Mouse (Mus musculus) limb, embryonic 10.5 days (tissue): Measurements from ENCODE around the gene Lama5. TPM values are rescaled to one million over a fixed set of nuclear protein-coding genes. Genes with fewer than 3 reads are reported as not detected.
"Not testable (repeated sequence)": the region's sequence is repeated elsewhere in the genome, so short reads cannot be mapped to it uniquely, and the experiment has no call there.

Experiments
- DNase-seq: peaks from one replicate; pipeline ENCODE4 v3.0.0-alpha.2; 2017; ENCODE audit warnings: low spot score
- H3K27ac ChIP-seq: fragments of 300-500 bp; sonication (generic); 2 replicates; pipeline ENCODE4 v1.5.1; 2016; ENCODE audit warnings: mild to moderate bottlenecking
- H3K27me3 ChIP-seq: fragments of 300-500 bp; sonication (generic); 2 replicates; pipeline ENCODE4 v1.6.1; 2016; ENCODE audit warnings: low read depth, mild to moderate bottlenecking; ENCODE audit not compliant: poor library complexity, severe bottlenecking
- H3K36me3 ChIP-seq: fragments of 300-500 bp; sonication (generic); 2 replicates; pipeline ENCODE4 v1.6.1; 2016; ENCODE audit warnings: mild to moderate bottlenecking, moderate library complexity
- H3K4me1 ChIP-seq: fragments of 300-500 bp; sonication (generic); 2 replicates; pipeline ENCODE4 v1.6.1; 2016
- H3K4me3 ChIP-seq: fragments of 300-500 bp; sonication (generic); 2 replicates; pipeline ENCODE4 v1.5.1; 2016; ENCODE audit warnings: mild to moderate bottlenecking, moderate library complexity
- H3K9me3 ChIP-seq: fragments of 300-500 bp; sonication (generic); replicated peaks from 2 replicates; pipeline ENCODE4 v1.6.1; 2016; ENCODE audit warnings: mild to moderate bottlenecking
- WGBS: fragments of 180-500 bp; shearing (Covaris S2); methylation state at CpG from one replicate; pipeline ENCODE4 v1.1.7; 2016; 5-methylcytosine and 5-hydroxymethylcytosine counted together
- polyA plus RNA-seq: library from polyadenylated mRNA; unstranded; fragments of >200 nt; fragmentation: Nextera tagmentation; extraction: Ambion mirVana; gene quantifications from 2 replicates; pipeline ENCODE4 v1.2.1, GENCODE M21; 2016

The Lama5 gene
- polyA plus RNA-seq, 1 experiment from 2014 or later: 18.2 TPM

- no peaks in the 10 kb centered on the region for H3K9me3 ChIP-seq
- H3K4me1 ChIP-seq: peaks cover 23% of the 10 kb centered on the region
- no peak for DNase-seq
- 65% methylated on average over 8 of the region's 8 CpGs for WGBS
- H3K27ac ChIP-seq: no peak overlapping the region
- H3K27me3 ChIP-seq: no peaks in the 10 kb centered on the region
- peaks cover 78% of the 10 kb centered on the region for H3K36me3 ChIP-seq
- no peak overlapping the region for H3K4me3 ChIP-seq
Observed at GRCm38 (mm10) chr2:180260610-180261480, 35.2 kb upstream of the Lama5 start.

DNA sequence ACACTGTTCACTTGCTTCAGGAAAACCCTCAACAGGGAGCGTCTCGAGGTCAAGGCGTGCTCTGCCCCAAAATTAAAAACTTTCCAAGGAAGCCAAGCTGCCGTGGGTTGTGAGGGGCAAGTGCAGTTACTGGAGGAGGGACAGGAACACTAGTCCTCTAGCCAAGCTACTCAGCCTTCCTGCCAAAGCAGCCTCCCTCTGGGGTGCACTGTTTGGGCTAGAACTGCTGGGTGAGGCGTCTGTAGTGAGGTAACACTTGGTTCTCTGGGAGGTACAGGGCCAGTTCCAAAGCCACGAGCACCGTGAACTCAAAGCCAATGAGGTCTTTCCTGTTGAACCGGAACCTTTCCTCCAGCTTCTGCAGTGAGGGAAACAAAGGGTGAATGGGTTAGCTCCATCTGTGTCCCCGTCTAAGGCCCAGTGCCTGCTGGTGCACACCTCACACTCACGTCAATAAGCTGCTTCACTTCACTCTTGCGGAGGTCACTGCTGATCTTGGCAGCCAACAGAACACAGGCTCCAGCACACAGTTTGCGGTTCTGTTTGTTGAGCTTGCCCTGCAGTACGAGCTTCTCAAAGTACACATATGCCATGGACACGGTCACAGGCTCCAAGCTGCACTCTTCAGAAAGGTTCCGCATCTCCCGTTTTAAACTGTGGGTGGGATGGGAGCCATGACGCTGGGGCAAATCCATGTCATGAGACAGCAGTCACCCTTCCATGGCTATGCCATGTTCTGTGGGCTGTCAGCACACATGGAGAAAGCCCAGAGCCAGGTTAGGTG is 34.4 kb upstream of the Lama5 start:
- not testable (repeated sequence) for H3K27ac ChIP-seq, H3K4me3 ChIP-seq, H3K27me3 ChIP-seq, DNase-seq, H3K9me3 ChIP-seq
- Histone ChIP-seq H3K4me1 (peaks cover 23% of the 10 kb centered on the region), H3K36me3 (peaks cover 75% of the 10 kb centered on the region)
- 73% methylated on average over 17 of the region's 17 CpGs for WGBS

GRCm38 (mm10) chr2:180258951-180259484 is 33.4 kb upstream of the Lama5 start:
- peaks cover 65% of the 10 kb centered on the region for H3K36me3 ChIP-seq
- H3K4me1 ChIP-seq: peaks cover 23% of the 10 kb centered on the region
- not testable (repeated sequence) for H3K27ac ChIP-seq, DNase-seq, H3K4me3 ChIP-seq, H3K9me3 ChIP-seq, H3K27me3 ChIP-seq
- WGBS: 88% methylated on average over 10 of the region's 10 CpGs

DNA sequence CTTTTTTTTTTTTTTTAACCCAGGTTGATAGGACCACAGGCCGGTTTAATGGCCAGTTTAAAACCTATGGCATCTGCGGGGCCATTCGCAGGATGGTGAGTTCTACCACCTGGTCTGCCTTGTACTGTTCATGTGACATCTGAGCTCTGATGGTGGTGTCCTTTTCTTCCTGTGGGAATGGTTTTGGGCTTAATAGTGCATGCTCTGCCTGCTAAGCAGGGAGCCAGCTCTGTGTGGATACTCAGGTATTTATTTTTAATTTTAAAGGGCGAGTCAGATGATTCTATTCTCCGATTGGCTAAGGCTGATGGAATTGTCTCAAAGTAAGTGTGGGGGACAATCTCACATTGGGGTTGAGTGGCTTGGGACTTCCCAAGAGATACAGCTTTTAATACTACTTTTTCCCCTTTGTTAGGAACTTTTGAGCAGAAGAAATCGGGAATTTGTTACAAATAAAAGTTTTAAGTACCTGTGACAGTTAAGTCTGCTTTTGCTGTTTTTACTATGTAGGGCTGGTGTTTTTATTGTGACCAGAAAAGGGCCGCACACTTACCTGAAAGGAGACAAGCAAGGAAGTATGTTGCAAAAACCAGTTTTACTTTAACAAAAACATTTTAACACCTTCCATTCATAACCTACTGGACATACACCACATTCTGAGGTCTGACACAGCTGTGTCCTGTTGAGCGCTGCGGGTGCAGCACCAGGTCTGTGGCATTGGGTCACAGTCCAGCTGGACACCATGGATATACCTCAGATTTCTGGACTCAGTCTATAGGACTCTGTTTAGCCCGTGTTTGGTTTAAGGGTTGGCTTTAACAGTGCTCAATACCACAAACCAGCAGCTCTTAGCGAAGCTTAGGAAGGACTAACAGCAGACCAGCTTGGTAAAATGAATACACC is 32.6 kb upstream of the Lama5 start:
- H3K27ac ChIP-seq: peak overlapping the region; percentile 92
- peaks cover 57% of the 10 kb centered on the region for H3K36me3 ChIP-seq
- peak overlapping the region; percentile 85 for H3K4me3 ChIP-seq
- H3K9me3 ChIP-seq: no peaks in the 10 kb centered on the region
- H3K4me1 ChIP-seq: peaks cover 23% of the 10 kb centered on the region
- DNase-seq: no peak
- no peaks in the 10 kb centered on the region for H3K27me3 ChIP-seq
- WGBS: 54% methylated on average over 11 of the region's 11 CpGs

GRCm38 (mm10) chr2:180257001-180257521 is 31.4 kb upstream of the Lama5 start, which contains the start of gene Rps21:
Gene Rps21 (plus strand): TSS chr2:180257377.
- DNase-seq: peak; percentile 98
- H3K27ac ChIP-seq: peak within 1 kb of the TSS; percentile 92
- no peaks in the 10 kb centered on the region for H3K9me3 ChIP-seq
- peaks cover 23% of the 10 kb centered on the region for H3K4me1 ChIP-seq
- under 1% methylated on average over 38 of the region's 38 CpGs for WGBS
- H3K4me3 ChIP-seq: peak within 1 kb of the TSS; percentile 85
- peaks cover 46% of the 10 kb centered on the region for H3K36me3 ChIP-seq
- H3K27me3 ChIP-seq: no peaks in the 10 kb centered on the region

DNA sequence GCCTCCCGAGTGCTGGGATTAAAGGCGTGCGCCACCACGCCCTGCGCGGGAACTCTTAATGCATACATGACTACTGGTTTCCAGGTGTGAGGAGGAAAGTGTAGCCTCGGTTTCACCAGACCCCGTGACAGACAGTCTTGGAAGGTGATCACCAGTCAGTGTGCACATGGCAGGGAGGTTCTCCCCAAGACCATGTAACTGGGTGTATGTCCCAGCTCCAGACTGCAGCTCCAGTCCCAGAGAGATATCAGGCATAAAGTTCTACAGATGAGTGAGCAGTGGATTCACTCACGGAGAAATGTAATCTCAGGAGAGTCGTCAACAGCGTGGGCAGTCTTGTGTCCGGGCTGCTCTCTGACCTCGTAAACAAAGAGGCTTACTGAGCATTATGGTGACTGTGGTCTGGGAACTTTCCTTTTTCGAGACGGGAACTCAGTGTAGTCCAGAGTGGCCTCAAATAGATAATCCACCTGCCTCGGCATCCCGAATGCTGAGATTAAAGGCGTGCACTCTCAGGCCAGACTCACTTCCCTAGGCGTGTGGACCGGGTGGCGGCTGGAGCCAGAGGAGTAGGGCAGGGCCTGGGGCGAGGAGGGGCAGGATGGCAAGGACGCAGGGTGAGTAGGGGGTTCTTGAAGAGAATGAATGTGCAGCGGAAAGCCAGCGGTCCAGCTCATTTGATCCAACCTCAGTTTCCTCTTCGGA is 30.8 kb upstream of the Lama5 start:
- H3K4me1 ChIP-seq: peaks cover 29% of the 10 kb centered on the region
- peak overlapping the region; percentile 85 for H3K4me3 ChIP-seq
- H3K36me3 ChIP-seq: peaks cover 39% of the 10 kb centered on the region
- WGBS: 26% methylated on average over 26 of the region's 26 CpGs
- no peaks in the 10 kb centered on the region for H3K9me3 ChIP-seq
- H3K27me3 ChIP-seq: no peaks in the 10 kb centered on the region
- peak overlapping the region; percentile 92 for H3K27ac ChIP-seq
- DNase-seq: no peak

- H3K4me3 ChIP-seq: peak overlapping the region; percentile 85
- H3K9me3 ChIP-seq: no peaks in the 10 kb centered on the region
- H3K27ac ChIP-seq: peak overlapping the region; percentile 92; the same call in 1 of the 2 replicates
- WGBS: 93% methylated on average over 9 of the region's 9 CpGs
- no peaks in the 10 kb centered on the region for H3K27me3 ChIP-seq
- peaks cover 32% of the 10 kb centered on the region for H3K36me3 ChIP-seq
- H3K4me1 ChIP-seq: peaks cover 32% of the 10 kb centered on the region
- DNase-seq: no peak
Observed at GRCm38 (mm10) chr2:180255701-180256100, 30.0 kb upstream of the Lama5 start.

GRCm38 (mm10) chr2:180254436-180255209 is 29.0 kb upstream of the Lama5 start:
- Histone ChIP-seq H3K4me3 (no peak overlapping the region), H3K4me1 (peaks cover 31% of the 10 kb centered on the region), H3K36me3 (peaks cover 21% of the 10 kb centered on the region), H3K27me3 (no peaks in the 10 kb centered on the region), H3K27ac (no peak overlapping the region), H3K9me3 (no peaks in the 10 kb centered on the region)
- WGBS: 94% methylated on average over 5 of the region's 5 CpGs
- no peak for DNase-seq

- no peak overlapping the region for H3K4me3 ChIP-seq
- peaks cover 25% of the 10 kb centered on the region for H3K4me1 ChIP-seq
- no peaks in the 10 kb centered on the region for H3K27me3 ChIP-seq
- H3K9me3 ChIP-seq: no peaks in the 10 kb centered on the region
- H3K36me3 ChIP-seq: no peaks in the 10 kb centered on the region
- H3K27ac ChIP-seq: no peak overlapping the region
- no peak for DNase-seq
- WGBS: 65% methylated on average over 3 of the region's 3 CpGs
Observed at GRCm38 (mm10) chr2:180251838-180252237, 26.2 kb upstream of the Lama5 start.

GRCm38 (mm10) chr2:180250930-180251611 is 25.4 kb upstream of the Lama5 start:
- Histone ChIP-seq H3K27ac (no peak overlapping the region; the same call in 1 of the 2 replicates), H3K4me1 (peaks cover 19% of the 10 kb centered on the region), H3K27me3 (no peaks in the 10 kb centered on the region), H3K36me3 (no peaks in the 10 kb centered on the region), H3K4me3 (no peak overlapping the region), H3K9me3 (no peaks in the 10 kb centered on the region)
- WGBS: 36% methylated on average over 11 of the region's 11 CpGs
- peak; percentile 82 for DNase-seq
